Mouse (Mus musculus) midbrain, embryonic 14.5 days (tissue): Measurements from ENCODE around the gene Olfr1245. TPM values are rescaled to one million over a fixed set of nuclear protein-coding genes. Genes with fewer than 3 reads are reported as not detected.

Experiments used
- polyA plus RNA-seq: library from polyadenylated mRNA; unstranded; fragments of >200 nt; fragmentation: Nextera tagmentation; extraction: Ambion mirVana; gene quantifications from 2 replicates; pipeline ENCODE4 v1.2.1, GENCODE M21; 2014

Olfr1245 gene
- polyA plus RNA-seq, 1 experiment from 2014 or later: not detected

Other genes with a start within 250 kb of the Olfr1245 start
- not detected in 2 replicates for gene Olfr1232, start 248.8 kb downstream of the Olfr1245 start, polyA plus RNA-seq
- gene Olfr1233, start 236.0 kb downstream of the Olfr1245 start, polyA plus RNA-seq: not detected in 2 replicates
- not detected in 2 replicates for gene Olfr1234, start 213.6 kb downstream of the Olfr1245 start, polyA plus RNA-seq
- not detected in 2 replicates for gene Olfr1238, start 168.8 kb downstream of the Olfr1245 start, polyA plus RNA-seq
- gene Olfr1239, start 158.0 kb downstream of the Olfr1245 start, polyA plus RNA-seq: not detected in 2 replicates
- gene Olfr1240, start 135.4 kb downstream of the Olfr1245 start, polyA plus RNA-seq: not detected in 2 replicates
- gene Olfr1241, start 91.3 kb downstream of the Olfr1245 start, polyA plus RNA-seq: not detected in 2 replicates
- gene Olfr1242, start 80.1 kb downstream of the Olfr1245 start, polyA plus RNA-seq: not detected in 2 replicates
- gene Olfr1243, start 47.0 kb downstream of the Olfr1245 start, polyA plus RNA-seq: not detected in 2 replicates
- gene Olfr1246, start 14.7 kb upstream of the Olfr1245 start, polyA plus RNA-seq: not detected in 2 replicates
- gene Olfr1247, start 35.7 kb upstream of the Olfr1245 start, polyA plus RNA-seq: not detected in 2 replicates
- gene Olfr1248, start 39.8 kb upstream of the Olfr1245 start, polyA plus RNA-seq: not detected in 2 replicates
- not detected in 2 replicates for gene Olfr1249, start 56.5 kb upstream of the Olfr1245 start, polyA plus RNA-seq
- not detected in 2 replicates for gene Olfr1250, start 83.0 kb upstream of the Olfr1245 start, polyA plus RNA-seq
- not detected in 2 replicates for gene Olfr1251, start 93.5 kb upstream of the Olfr1245 start, polyA plus RNA-seq
- gene Olfr1252, start 146.6 kb upstream of the Olfr1245 start, polyA plus RNA-seq: not detected in 2 replicates
- gene Olfr1253, start 178.6 kb upstream of the Olfr1245 start, polyA plus RNA-seq: not detected in 2 replicates
- gene Olfr1254, start 215.2 kb upstream of the Olfr1245 start, polyA plus RNA-seq: not detected in 2 replicates
- gene Olfr1255, start 233.6 kb upstream of the Olfr1245 start, polyA plus RNA-seq: not detected in 2 replicates